Mouse (Mus musculus) small intestine, adult 2 months (tissue): ENCODE measurements at regions not wholly inside any gene's neighbourhood (a gene's known extent, or its start where the extent isn't known, plus 50 kb on each side); places are given as distances from the start of the nearest gene placed in this dataset.

Source experiments
- CTCF ChIP-seq: fragments of 200-500 bp; IDR thresholded peaks from 2 replicates; pipeline ENCODE4 v1.5.1; 2012; ENCODE audit warnings: low read depth, mild to moderate bottlenecking, control low read depth, inconsistent platforms, low read length, moderate library complexity, mixed read lengths; ENCODE audit not compliant: insufficient replicate concordance, insufficient read length; ENCODE audit errors: extremely low read depth
- POLR2A ChIP-seq: fragments of 200-500 bp; IDR thresholded peaks from 2 replicates; pipeline ENCODE4 v1.6.1; 2012; ENCODE audit warnings: low read depth, mild to moderate bottlenecking, control low read depth, inconsistent platforms, low read length, moderate library complexity

- no peak for TF ChIP-seq CTCF
- TF ChIP-seq POLR2A, result no peak
Measured at GRCm38 (mm10) chr8:49465911-49466518, 622.3 kb upstream of the Tenm3 start.
